Mouse (Mus musculus) adrenal gland, postnatal 14 days (tissue): Measurements from ENCODE around the gene Gm20547. TPM values are rescaled to one million over a fixed set of nuclear protein-coding genes. Genes with fewer than 3 reads are reported as not detected.
A peak's percentile ranks its signal among the peaks of the same experiment; 100 is the strongest.

Experiments
- DNase-seq: peaks from one replicate; pipeline ENCODE4 v3.0.0; 2021; ENCODE audit warnings: mixed read lengths
- total RNA-seq: library from RNA; stranded (reverse); gene quantifications from 2 replicates; pipeline ENCODE4 v1.2.3, GENCODE M21; 2021

Gene Gm20547
- total RNA-seq, 1 experiment from 2014 or later = not detected

GRCm38 (mm10) chr17:34896366-34896765 is 14.5 kb upstream of the Gm20547 start:
- no peak for DNase-seq

GRCm38 (mm10) chr17:34895724-34896123 is 13.9 kb upstream of the Gm20547 start:
- no peak for DNase-seq

GRCm38 (mm10) chr17:34894801-34895530 is 13.1 kb upstream of the Gm20547 start:
- DNase-seq = peak; percentile 78

- DNase-seq = peak; percentile 97
Observed at GRCm38 (mm10) chr17:34894074-34894597, 12.3 kb upstream of the Gm20547 start.

- DNase-seq = no peak
Observed at GRCm38 (mm10) chr17:34893072-34893824, 11.4 kb upstream of the Gm20547 start.

- DNase-seq = no peak
Observed at GRCm38 (mm10) chr17:34891377-34891776, 9.5 kb upstream of the Gm20547 start.

GRCm38 (mm10) chr17:34890074-34890743 is 8.4 kb upstream of the Gm20547 start:
- DNase-seq = no peak

GRCm38 (mm10) chr17:34887942-34888341 is 6.1 kb upstream of the Gm20547 start:
- no peak for DNase-seq

- DNase-seq = no peak
Observed at GRCm38 (mm10) chr17:34885615-34886014, 3.8 kb upstream of the Gm20547 start.

GRCm38 (mm10) chr17:34884704-34885103 is 2.9 kb upstream of the Gm20547 start:
- DNase-seq = no peak

- DNase-seq = no peak
Observed at GRCm38 (mm10) chr17:34883332-34883731, 1.5 kb upstream of the Gm20547 start.

- no peak for DNase-seq
Observed at GRCm38 (mm10) chr17:34881166-34881565, 676 bp downstream of the Gm20547 start.

- no peak for DNase-seq
Observed at GRCm38 (mm10) chr17:34879336-34879879, 2.4 kb downstream of the Gm20547 start, which contains the start of gene Zbtb12. Gene Zbtb12 (plus strand): TSS chr17:34879483.

- peak; percentile 44 for DNase-seq
Observed at GRCm38 (mm10) chr17:34874321-34874720, 7.5 kb downstream of the Gm20547 start.

- no peak for DNase-seq
Observed at GRCm38 (mm10) chr17:34865981-34866380, 15.9 kb downstream of the Gm20547 start.

- no peak for DNase-seq
Observed at GRCm38 (mm10) chr17:34862416-34863081, 19.3 kb downstream of the Gm20547 start, which contains the start of gene Cfb. Gene Cfb (minus strand): TSS chr17:34862518.

- peak; percentile 47 for DNase-seq
Observed at GRCm38 (mm10) chr17:34861704-34862415, 20.0 kb downstream of the Gm20547 start.

- DNase-seq = no peak
Observed at GRCm38 (mm10) chr17:34860514-34860913, 21.3 kb downstream of the Gm20547 start.

- no peak for DNase-seq
Observed at GRCm38 (mm10) chr17:34858670-34859069, 23.2 kb downstream of the Gm20547 start.

- peak; percentile 80 for DNase-seq
Observed at GRCm38 (mm10) chr17:34855825-34856224, 26.0 kb downstream of the Gm20547 start.

GRCm38 (mm10) chr17:34854761-34855160 is 27.1 kb downstream of the Gm20547 start:
- DNase-seq = no peak
